Mouse (Mus musculus): ENCODE results near the gene Mrps21.
A peak's percentile ranks its signal among the peaks of the same experiment; 100 is the strongest.
"Not testable (repeated sequence)": the region's sequence is repeated elsewhere in the genome, so short reads cannot be mapped to it uniquely, and the experiment has no call there.

Mrps21 gene

GRCm38 (mm10) chr3:95891211-95892065 is 20.1 kb upstream of the Mrps21 start, which contains the start of gene BC028528:
Gene BC028528 (minus strand): TSS chr3:95892005.
- peak; percentile 54 for DNase-seq (ENCODE audit: extremely low spot score)

DNA sequence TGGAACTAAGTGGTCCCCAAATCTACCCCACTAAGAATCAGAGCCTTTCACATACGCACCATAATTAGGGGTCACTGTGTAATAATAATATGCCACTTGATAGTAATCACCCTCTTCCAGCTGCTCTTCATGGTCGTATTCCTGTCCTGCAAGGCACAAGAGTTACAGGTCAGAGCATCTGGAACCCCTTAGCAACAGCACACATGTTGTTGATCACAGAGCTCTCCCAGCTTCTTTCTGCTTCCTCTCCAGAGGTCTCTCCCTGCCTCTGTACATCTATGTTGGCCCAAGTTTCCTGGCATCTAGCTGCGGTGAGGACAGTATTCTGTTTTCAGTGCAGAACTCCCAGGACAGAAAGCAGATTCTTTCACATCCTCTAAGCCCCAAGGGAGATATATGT is 18.3 kb upstream of the Mrps21 start:
- DNase-seq (ENCODE audit: extremely low spot score), result no peak

DNA sequence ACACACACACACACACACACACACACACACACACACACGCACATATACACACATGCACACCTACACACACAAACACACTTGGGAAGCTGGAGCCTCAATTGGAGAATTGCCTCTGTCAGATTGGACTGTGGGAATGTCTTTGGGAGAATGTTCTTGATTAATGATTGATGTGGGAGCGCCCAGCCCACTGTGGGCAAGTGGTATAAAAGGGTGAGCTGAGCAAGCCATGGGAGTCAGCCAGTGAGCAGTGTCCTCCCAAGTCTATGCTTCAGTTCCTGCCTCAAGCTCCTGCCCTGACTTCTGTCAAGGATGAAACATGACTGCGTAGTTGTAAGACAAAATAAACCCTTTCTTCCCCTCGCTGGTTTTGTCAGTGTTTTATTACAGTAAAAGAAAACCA is 16.3 kb upstream of the Mrps21 start:
- DNase-seq (ENCODE audit: extremely low spot score), result no peak

DNA sequence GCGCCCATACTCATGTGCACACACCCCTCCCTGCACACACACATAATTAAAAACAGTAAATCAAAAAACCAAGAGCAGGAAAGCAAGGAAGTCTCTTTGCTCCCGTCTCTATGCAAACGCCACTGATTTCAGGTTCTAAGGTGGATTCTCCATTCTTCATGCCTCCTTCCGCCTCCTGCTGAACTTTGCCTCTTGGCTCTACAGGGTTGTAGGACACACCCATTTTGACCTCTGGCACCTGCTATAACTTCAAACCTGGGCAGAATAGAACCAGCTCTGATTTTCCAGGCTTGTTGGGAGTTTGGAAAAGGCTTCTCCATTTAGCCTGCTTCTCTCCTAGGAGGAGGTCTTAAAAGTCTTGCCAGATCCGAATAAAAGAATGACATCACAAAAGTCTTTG is 13.1 kb upstream of the Mrps21 start:
- DNase-seq (ENCODE audit: extremely low spot score), result no peak

- DNase-seq (ENCODE audit: extremely low spot score), result peak; percentile 74
Measured at GRCm38 (mm10) chr3:95882816-95883425, 11.6 kb upstream of the Mrps21 start.

DNA sequence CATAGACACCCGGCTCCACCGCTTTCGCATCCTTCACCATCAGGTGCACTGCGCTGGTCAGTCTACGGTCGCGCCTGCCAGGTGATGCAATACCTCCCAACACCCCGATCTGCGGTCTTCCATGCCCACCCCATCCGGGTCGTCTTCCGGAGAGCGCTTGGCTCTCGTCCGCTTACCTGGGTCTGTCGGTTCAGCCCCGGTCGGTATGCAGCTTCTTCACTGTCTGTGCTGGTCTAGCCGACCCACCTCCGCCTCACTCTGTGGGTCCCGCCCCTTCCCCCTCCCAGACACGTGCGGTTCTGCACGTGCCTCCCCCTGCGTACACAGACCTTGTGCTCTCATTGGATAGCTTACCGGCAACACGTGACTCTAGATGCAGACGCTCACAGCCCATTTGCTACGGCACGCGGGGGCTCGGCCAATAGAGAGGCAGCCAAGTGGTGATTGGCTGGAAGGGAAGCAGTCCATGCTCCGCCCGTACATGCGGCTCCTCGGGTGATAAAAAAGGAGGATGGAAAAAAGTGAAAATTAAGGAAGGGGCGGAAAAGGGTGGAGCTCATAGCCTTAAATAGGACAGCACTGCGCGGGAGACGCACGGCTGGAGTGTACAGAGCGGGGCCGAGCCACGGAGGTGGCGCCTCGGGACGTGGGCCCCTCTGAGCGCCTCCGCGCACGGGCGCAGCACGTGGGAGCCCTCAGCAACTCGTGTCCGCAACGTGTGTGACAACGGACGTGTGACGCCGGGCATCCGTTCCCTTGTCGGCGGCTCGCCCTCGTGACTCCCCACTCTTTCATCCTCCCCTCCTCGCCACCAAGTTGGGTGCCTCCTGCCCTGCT is 10.9 kb upstream of the Mrps21 start, which contains the start of gene Ciart:
Gene Ciart, minus strand, starts transcription at position 273 of the 837 bp plus-strand sequence.
- peak; percentile 94 for DNase-seq (ENCODE audit: extremely low spot score)

- no peak for DNase-seq (ENCODE audit: extremely low spot score)
Measured at GRCm38 (mm10) chr3:95879063-95879462, 7.7 kb upstream of the Mrps21 start.

DNA sequence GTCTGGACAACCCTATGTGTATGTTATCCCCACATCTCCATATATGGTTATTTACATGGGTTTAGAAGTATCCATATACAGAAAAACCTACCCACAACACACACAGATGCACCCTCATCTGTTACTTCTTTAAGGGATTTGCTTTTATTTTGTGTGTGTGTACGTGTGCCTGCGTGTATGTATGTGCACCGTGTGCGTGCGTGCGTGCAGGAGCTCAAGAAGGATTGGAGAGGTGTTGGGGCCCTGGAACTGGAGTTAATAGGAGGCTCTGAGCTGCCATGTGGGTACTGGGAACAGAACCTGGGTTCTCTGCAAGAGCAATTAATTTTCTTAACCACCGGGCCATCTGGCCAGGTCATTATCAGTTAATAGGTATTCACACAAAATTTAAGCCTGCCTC is 729 bp upstream of the Mrps21 start:
- no peak for DNase-seq (ENCODE audit: extremely low spot score)

DNA sequence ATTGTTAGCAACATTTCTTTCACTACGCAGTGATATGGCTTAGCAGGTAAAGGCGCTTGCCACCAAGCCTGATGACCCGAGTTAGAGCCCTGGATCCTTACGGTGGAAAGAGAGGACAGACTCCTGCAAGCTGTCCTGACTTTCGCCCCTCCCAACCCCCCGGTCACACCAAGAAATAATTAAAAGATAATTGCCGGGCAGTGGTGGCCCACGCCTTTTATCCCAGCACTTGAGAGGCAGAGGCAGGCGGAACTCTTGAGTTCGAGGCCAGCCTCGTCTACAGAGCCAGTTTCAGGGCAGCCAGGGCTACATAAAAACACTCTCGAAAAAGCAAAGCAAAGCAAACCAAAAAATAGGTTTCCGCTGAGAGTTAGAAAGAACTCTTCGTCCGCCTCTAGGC is 343 bp downstream of the Mrps21 start:
- DNase-seq (ENCODE audit: extremely low spot score), result no peak

GRCm38 (mm10) chr3:95867408-95867807 is 3.9 kb downstream of the Mrps21 start:
- DNase-seq (ENCODE audit: extremely low spot score), result no peak

DNA sequence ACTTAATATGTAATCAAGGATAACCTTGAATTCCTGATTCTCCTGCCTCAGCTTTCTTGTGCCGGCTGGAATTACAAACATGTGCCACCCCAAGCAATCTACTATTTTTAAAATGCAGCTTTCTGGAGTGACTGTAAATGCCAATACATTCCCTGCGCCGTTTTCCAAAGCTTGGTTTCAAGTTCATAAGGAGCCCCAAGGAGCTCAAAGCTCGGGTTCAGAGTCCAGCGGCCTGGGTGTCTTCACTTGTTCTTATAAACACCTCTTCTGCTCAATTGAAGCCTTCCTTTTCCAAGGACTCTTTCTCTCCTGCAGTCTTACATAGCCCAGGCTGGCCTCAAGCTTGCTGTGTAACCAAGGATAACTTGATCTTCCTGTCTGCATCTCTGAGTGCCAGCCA is 5.2 kb downstream of the Mrps21 start:
- DNase-seq (ENCODE audit: extremely low spot score), result no peak

DNA sequence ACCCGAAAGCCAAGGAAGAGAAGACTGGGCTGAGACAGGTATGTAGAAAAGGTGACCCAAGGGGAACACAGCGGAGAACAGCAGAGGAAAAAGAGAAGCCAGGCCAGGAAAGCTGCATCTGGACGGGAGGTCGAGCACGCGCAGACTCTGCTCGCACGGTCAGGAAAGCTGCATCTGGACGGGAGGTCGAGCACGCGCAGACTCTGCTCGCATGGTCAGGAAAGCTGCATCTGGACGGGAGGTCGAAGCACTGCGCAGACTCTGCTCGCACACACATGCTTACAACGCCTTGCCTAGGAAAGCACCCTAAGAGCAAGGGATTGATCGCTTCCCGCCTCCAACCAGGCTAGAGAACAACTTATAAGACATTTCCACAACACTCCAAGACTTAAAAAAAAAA is 5.7 kb downstream of the Mrps21 start:
- no peak for DNase-seq (ENCODE audit: extremely low spot score)

DNA sequence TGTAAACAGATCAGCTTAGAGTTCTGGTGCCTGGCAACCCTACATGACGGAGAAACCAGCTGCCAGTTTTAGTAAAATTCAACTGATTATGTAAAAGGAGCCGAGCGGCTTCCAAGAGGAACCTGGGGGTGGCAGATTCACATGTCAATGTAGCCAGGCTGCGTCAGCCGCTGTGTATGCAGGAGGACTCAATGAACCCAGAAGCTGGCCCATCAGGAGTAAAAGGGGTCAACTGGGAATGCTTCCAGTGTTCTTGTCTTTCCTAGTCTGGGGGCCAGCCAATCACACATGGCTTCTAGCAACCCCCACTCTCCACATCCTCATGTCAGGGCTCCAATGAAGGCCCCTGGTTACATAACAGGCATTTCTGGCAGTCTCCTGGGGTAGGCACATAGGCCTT is 6.3 kb downstream of the Mrps21 start:
- no peak for DNase-seq (ENCODE audit: extremely low spot score)

GRCm38 (mm10) chr3:95863578-95863977 is 7.7 kb downstream of the Mrps21 start:
- no peak for DNase-seq (ENCODE audit: extremely low spot score)

DNA sequence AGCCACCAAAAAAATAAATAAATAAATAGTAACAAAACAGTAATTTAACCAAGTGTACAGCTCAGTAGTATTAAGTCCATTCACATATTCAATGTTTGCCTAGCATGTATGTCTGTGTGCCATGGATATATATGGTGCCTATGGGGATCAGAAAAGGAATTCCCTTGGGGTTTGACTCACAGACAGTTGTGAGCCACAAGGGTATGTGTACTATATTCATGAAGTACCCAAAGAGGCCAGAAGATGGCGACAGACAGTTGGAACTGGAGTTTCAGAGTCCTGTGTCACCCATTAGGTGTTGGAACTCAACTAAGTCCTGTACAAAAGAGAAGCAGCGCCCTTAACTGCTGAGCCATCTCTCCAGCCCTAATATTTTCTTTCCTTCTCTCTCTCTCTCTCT is 9.5 kb downstream of the Mrps21 start:
- DNase-seq (ENCODE audit: extremely low spot score), result peak; percentile 72

DNA sequence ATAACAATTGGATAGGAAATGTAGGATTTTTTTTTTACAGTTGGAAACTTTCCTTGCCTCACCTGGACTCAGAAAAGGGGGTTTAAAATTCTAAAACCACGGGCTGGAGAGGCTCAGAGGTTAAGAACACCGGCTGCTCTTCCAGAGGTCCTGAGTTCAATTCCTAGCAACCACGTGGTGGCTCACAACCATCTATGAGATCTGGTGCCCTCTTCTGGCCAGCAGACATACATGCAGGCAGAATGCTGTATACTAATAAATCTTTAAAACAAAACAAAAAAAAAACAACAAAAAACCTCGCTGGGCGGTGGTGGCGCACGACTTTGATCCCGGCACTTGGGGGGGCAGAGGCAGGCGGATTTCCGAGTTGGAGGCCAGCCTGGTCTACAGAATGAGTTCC is 10.1 kb downstream of the Mrps21 start:
- no peak for DNase-seq (ENCODE audit: extremely low spot score)

GRCm38 (mm10) chr3:95860323-95860722 is 11.0 kb downstream of the Mrps21 start:
- DNase-seq (ENCODE audit: extremely low spot score), result no peak

DNA sequence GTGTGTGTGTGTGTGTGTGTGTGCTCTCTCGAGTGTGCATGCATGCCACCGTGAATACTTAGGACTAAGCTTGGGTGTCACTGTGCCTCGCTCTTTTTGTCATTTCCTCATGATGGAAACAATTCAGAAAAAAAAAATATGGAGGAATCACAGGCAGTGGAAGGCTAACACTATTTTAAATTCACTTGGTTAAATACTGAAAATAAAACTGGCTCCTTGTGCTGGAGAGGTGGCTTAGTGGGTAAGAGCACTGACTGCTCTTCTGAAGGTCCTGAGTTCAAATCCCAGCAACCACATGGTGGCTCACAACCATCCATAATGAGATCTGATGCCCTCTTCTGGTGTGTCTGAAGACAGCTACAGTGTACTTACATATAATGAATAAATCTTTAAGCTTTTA is 13.0 kb downstream of the Mrps21 start:
- DNase-seq (ENCODE audit: extremely low spot score), result not testable (repeated sequence)

GRCm38 (mm10) chr3:95857050-95857449 is 14.3 kb downstream of the Mrps21 start:
- DNase-seq (ENCODE audit: extremely low spot score), result not testable (repeated sequence)

- DNase-seq (ENCODE audit: extremely low spot score), result no peak
Measured at GRCm38 (mm10) chr3:95856115-95856514, 15.2 kb downstream of the Mrps21 start.

DNA sequence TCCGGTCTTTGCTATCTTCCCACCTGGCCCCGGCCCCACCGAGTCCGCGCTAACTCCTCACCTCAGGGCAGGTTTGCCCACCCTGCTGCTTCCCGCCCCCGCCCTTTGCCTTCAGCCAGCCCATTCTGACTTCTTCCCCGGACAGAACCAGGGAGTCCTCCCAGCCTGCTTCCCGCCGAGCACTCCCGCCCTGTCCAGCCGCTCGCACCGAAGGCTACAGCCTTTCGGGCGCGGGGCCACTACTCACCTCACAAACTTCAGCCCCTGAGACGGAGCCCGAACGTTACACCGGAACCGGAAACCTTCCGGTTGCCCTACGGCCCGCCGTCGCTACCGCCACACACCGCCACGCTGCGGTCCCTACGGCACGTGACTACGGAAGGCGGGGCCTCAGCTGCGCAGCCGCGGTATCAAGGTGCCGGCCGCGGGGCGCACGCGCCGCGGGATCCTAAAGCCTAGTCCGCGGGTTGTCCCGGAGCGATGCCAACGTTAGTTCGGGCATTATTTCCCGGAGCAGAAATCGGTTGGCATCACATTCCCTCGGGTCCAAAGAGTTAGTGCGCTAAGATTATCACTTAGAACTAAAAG is 15.7 kb downstream of the Mrps21 start, which contains the start of gene Prpf3:
Gene Prpf3, minus strand, starts transcription at position 384 of the 588 bp plus-strand sequence.
- peak; percentile 91 for DNase-seq (ENCODE audit: extremely low spot score)

DNA sequence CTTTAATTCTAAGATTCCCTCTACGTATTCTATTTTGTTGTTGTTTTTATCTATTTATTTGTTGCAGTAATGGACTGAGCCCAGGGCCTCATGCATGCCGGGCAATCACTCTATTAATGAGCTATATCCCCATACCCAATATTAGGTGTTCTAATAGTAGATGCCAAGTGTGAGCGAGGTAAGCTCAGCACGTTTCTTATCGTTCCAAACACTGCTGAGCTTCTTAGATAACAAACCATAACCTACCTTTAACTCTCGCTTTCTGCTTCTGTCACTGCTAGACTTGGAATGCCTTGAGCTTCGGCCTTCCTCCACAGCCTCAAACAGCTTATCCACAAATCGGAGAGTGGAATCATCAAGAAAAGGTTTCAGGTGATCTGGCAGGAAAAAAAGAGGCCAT is 20.0 kb downstream of the Mrps21 start:
- DNase-seq (ENCODE audit: extremely low spot score), result no peak

Measured in embryo, embryonic 9.5 days (tissue).